Mouse (Mus musculus) megakaryocyte, embryonic 14.5 days (primary cell): Measurements from ENCODE around the gene Meox1. TPM values are rescaled to one million over a fixed set of nuclear protein-coding genes. Genes with fewer than 3 reads are reported as not detected.

Source experiments
- H3K27me3 ChIP-seq: replicated peaks from 2 replicates; pipeline ENCODE3; 2012; ENCODE audit warnings: inconsistent platforms
- H3K36me3 ChIP-seq: replicated peaks from 2 replicates; pipeline ENCODE3; 2012; ENCODE audit warnings: low read length, inconsistent platforms, mixed read lengths
- H3K4me1 ChIP-seq: 2 replicates; pipeline ENCODE4 v1.6.1; 2012; ENCODE audit warnings: inconsistent platforms
- H3K4me3 ChIP-seq: replicated peaks from 2 replicates; pipeline ENCODE3; 2012; ENCODE audit warnings: moderate library complexity, mild to moderate bottlenecking, inconsistent platforms
- H3K9me3 ChIP-seq: 2 replicates; pipeline ENCODE4 v1.6.1; 2012; ENCODE audit warnings: inconsistent platforms
- FLI1 ChIP-seq: IDR thresholded peaks from 2 replicates; pipeline ENCODE4 v1.6.1; 2012; ENCODE audit warnings: low read length, inconsistent platforms, mixed read lengths
- GATA1 ChIP-seq: IDR thresholded peaks from 3 replicates; pipeline ENCODE4 v1.6.1; 2012; ENCODE audit warnings: mixed read lengths, low read length, inconsistent platforms, borderline replicate concordance
- polyA plus RNA-seq: library from polyadenylated mRNA; stranded (reverse); fragments of >175 nt; gene quantifications from 2 replicates; pipeline ENCODE4 v1.2.3, GENCODE M21; 2012; ENCODE audit warnings: low replicate concordance; ENCODE audit not compliant: insufficient read depth

Gene Meox1
- polyA plus RNA-seq, 1 experiment = not detected

- H3K4me1 ChIP-seq = no peaks in the 10 kb centered on the region
- no peaks in the 10 kb centered on the region for H3K36me3 ChIP-seq
- TF ChIP-seq GATA1 = no peak
- no peak for TF ChIP-seq FLI1
- H3K4me3 ChIP-seq = no peak overlapping the region
- H3K27me3 ChIP-seq = peaks cover 62% of the 10 kb centered on the region
- H3K9me3 ChIP-seq = peaks cover 11% of the 10 kb centered on the region; the same call in 1 of the 2 replicates
Measured at GRCm38 (mm10) chr11:101858742-101859141, 35.4 kb downstream of the Meox1 start.

GRCm38 (mm10) chr11:101855950-101856712 lies 38.0 kb downstream of the Meox1 start:
- H3K4me3 ChIP-seq = no peak overlapping the region
- TF ChIP-seq FLI1 = no peak
- no peak for TF ChIP-seq GATA1
- H3K9me3 ChIP-seq = peaks cover 11% of the 10 kb centered on the region; the same call in 1 of the 2 replicates
- no peaks in the 10 kb centered on the region for H3K4me1 ChIP-seq
- H3K27me3 ChIP-seq = peaks cover 63% of the 10 kb centered on the region
- no peaks in the 10 kb centered on the region for H3K36me3 ChIP-seq

- no peak for TF ChIP-seq GATA1
- TF ChIP-seq FLI1 = no peak
- Histone ChIP-seq H3K4me3 (no peak overlapping the region), H3K9me3 (peaks cover 6% of the 10 kb centered on the region; the same call in 1 of the 2 replicates), H3K27me3 (peaks cover 66% of the 10 kb centered on the region), H3K4me1 (no peaks in the 10 kb centered on the region), H3K36me3 (no peaks in the 10 kb centered on the region)
Measured at GRCm38 (mm10) chr11:101851042-101851441, 43.1 kb downstream of the Meox1 start.

GRCm38 (mm10) chr11:101849286-101849685 lies 44.9 kb downstream of the Meox1 start:
- H3K36me3 ChIP-seq = no peaks in the 10 kb centered on the region
- peaks cover 7% of the 10 kb centered on the region; the same call in 1 of the 2 replicates for H3K9me3 ChIP-seq
- peaks cover 60% of the 10 kb centered on the region for H3K27me3 ChIP-seq
- H3K4me1 ChIP-seq = 0 out of 2 replicates have a peak, but pooled peaks cover 6% of the 10 kb centered on the region
- no peak overlapping the region for H3K4me3 ChIP-seq
- no peak for TF ChIP-seq FLI1
- TF ChIP-seq GATA1 = no peak

- TF ChIP-seq FLI1 (no peak), GATA1 (no peak)
- H3K36me3 ChIP-seq = no peaks in the 10 kb centered on the region
- peaks cover 58% of the 10 kb centered on the region for H3K27me3 ChIP-seq
- no peak overlapping the region for H3K4me3 ChIP-seq
- 0 out of 2 replicates have a peak, but pooled peaks cover 6% of the 10 kb centered on the region for H3K4me1 ChIP-seq
- H3K9me3 ChIP-seq = 0 out of 2 replicates have a peak, but pooled peaks cover 6% of the 10 kb centered on the region
Measured at GRCm38 (mm10) chr11:101847509-101847908, 46.7 kb downstream of the Meox1 start.

GRCm38 (mm10) chr11:101842773-101843163 lies 51.4 kb downstream of the Meox1 start:
- no peak for TF ChIP-seq FLI1
- Histone ChIP-seq H3K27me3 (peaks cover 49% of the 10 kb centered on the region), H3K9me3 (peaks cover 14% of the 10 kb centered on the region), H3K4me3 (no peak overlapping the region), H3K4me1 (0 out of 2 replicates have a peak, but pooled peaks cover 6% of the 10 kb centered on the region), H3K36me3 (no peaks in the 10 kb centered on the region)

- H3K36me3 ChIP-seq = no peaks in the 10 kb centered on the region
- peaks cover 50% of the 10 kb centered on the region for H3K27me3 ChIP-seq
- peaks cover 14% of the 10 kb centered on the region for H3K9me3 ChIP-seq
- TF ChIP-seq GATA1 (no peak), FLI1 (no peak)
- no peak overlapping the region for H3K4me3 ChIP-seq
- 0 out of 2 replicates have a peak, but pooled peaks cover 6% of the 10 kb centered on the region for H3K4me1 ChIP-seq
Measured at GRCm38 (mm10) chr11:101841998-101842772, 52.0 kb downstream of the Meox1 start.

GRCm38 (mm10) chr11:101840405-101840804 lies 53.8 kb downstream of the Meox1 start:
- H3K4me3 ChIP-seq = no peak overlapping the region
- H3K9me3 ChIP-seq = peaks cover 9% of the 10 kb centered on the region
- H3K4me1 ChIP-seq = 0 out of 2 replicates have a peak, but pooled peaks cover 4% of the 10 kb centered on the region
- peaks cover 51% of the 10 kb centered on the region for H3K27me3 ChIP-seq
- TF ChIP-seq GATA1 (no peak), FLI1 (no peak)
- H3K36me3 ChIP-seq = no peaks in the 10 kb centered on the region

GRCm38 (mm10) chr11:101839426-101839825 lies 54.7 kb downstream of the Meox1 start:
- no peaks in the 10 kb centered on the region for H3K36me3 ChIP-seq
- H3K4me3 ChIP-seq = no peak overlapping the region
- peaks cover 56% of the 10 kb centered on the region for H3K27me3 ChIP-seq
- peaks cover 8% of the 10 kb centered on the region for H3K9me3 ChIP-seq
- 0 out of 2 replicates have a peak, but pooled peaks cover under 1% of the 10 kb centered on the region for H3K4me1 ChIP-seq
- no peak for TF ChIP-seq FLI1
- no peak for TF ChIP-seq GATA1
